Mouse (Mus musculus) small intestine, adult 2 months (tissue): ENCODE results near the gene Zfp365.

Experiments
- CTCF ChIP-seq: fragments of 200-500 bp; IDR thresholded peaks from 2 replicates; pipeline ENCODE4 v1.5.1; 2012; ENCODE audit warnings: low read depth, mild to moderate bottlenecking, control low read depth, inconsistent platforms, low read length, moderate library complexity, mixed read lengths; ENCODE audit not compliant: insufficient replicate concordance, insufficient read length; ENCODE audit errors: extremely low read depth
- POLR2A ChIP-seq: fragments of 200-500 bp; IDR thresholded peaks from 2 replicates; pipeline ENCODE4 v1.6.1; 2012; ENCODE audit warnings: low read depth, mild to moderate bottlenecking, control low read depth, inconsistent platforms, low read length, moderate library complexity

DNA sequence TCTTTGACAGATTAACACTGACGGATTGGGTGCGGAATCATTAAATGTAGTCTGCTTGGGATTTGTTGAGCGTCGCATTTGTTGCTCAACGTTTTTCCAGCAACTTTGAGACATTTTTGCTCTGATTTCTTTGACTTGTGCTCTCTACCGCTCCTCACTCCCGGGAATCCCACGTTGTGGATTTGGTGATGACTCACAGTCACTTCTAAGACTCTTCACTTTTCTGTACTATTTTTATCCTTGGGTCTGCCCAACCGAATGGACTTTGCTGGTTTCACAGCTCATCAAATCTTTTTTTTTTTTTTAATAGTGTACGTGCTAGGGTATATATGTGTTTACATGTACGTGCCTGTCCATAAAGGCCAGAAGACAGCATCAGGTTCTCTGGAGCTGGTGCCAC is 20.3 kb upstream of the Zfp365 start:
- TF ChIP-seq CTCF, result no peak
- TF ChIP-seq POLR2A, result no peak
